Mouse (Mus musculus) kidney, adult 2 months (tissue): ENCODE measurements at regions not wholly inside any gene's neighbourhood (a gene's known extent, or its start where the extent isn't known, plus 50 kb on each side); places are given as distances from the start of the nearest gene placed in this dataset.

Experiments
- CTCF ChIP-seq: fragments of 200-500 bp; conservative IDR thresholded peaks from 2 replicates; pipeline ENCODE4 v1.5.1; 2011; ENCODE audit warnings: low read depth, mild to moderate bottlenecking, control low read depth, low read length, moderate library complexity, mixed read lengths; ENCODE audit not compliant: insufficient read depth, insufficient read length
- POLR2A ChIP-seq: fragments of 200-500 bp; IDR thresholded peaks from one replicate; pipeline ENCODE4 v1.6.1; 2011; ENCODE audit warnings: low read depth, low read length, control low read depth

- TF ChIP-seq CTCF, result no peak
- TF ChIP-seq POLR2A, result no peak
These were observed 158.6 kb downstream of the Cd109 start for GRCm38 (mm10) chr9:78773936-78774335.
